Mouse (Mus musculus): ENCODE measurements at regions not wholly inside any gene's neighbourhood (a gene's known extent, or its start where the extent isn't known, plus 50 kb on each side); places are given as distances from the start of the nearest gene placed in this dataset.

GRCm38 (mm10) chrX:12373670-12374069 is 213.5 kb upstream of the Bcor start:
- no peak for DNase-seq (ENCODE audit: low spot score)

- DNase-seq (ENCODE audit: low spot score): no peak
Measured at GRCm38 (mm10) chrX:12375796-12376195, 211.8 kb upstream of the Atp6ap2 start.

GRCm38 (mm10) chrX:12376238-12376980 is 211.2 kb upstream of the Atp6ap2 start:
- no peak for DNase-seq (ENCODE audit: low spot score)

- DNase-seq (ENCODE audit: low spot score): no peak
Measured at GRCm38 (mm10) chrX:12377441-12377840, 210.2 kb upstream of the Atp6ap2 start.

GRCm38 (mm10) chrX:12392145-12392825 is 195.3 kb upstream of the Atp6ap2 start:
- DNase-seq (ENCODE audit: low spot score): no peak

GRCm38 (mm10) chrX:12409319-12409718 is 178.3 kb upstream of the Atp6ap2 start:
- DNase-seq (ENCODE audit: low spot score): no peak

- DNase-seq (ENCODE audit: low spot score): no peak
Measured at GRCm38 (mm10) chrX:12425566-12425965, 162.0 kb upstream of the Atp6ap2 start.

GRCm38 (mm10) chrX:12426664-12427063 is 160.9 kb upstream of the Atp6ap2 start:
- DNase-seq (ENCODE audit: low spot score): no peak

GRCm38 (mm10) chrX:12432289-12432688 is 155.3 kb upstream of the Atp6ap2 start:
- DNase-seq (ENCODE audit: low spot score): no peak

- DNase-seq (ENCODE audit: low spot score): no peak
Measured at GRCm38 (mm10) chrX:12435656-12436055, 151.9 kb upstream of the Atp6ap2 start.

- no peak for DNase-seq (ENCODE audit: low spot score)
Measured at GRCm38 (mm10) chrX:12436106-12436505, 151.5 kb upstream of the Atp6ap2 start.

- peak; percentile 15 for DNase-seq (ENCODE audit: low spot score)
Measured at GRCm38 (mm10) chrX:12439447-12439846, 148.2 kb upstream of the Atp6ap2 start.

GRCm38 (mm10) chrX:12443794-12444193 is 143.8 kb upstream of the Atp6ap2 start:
- DNase-seq (ENCODE audit: low spot score): no peak

GRCm38 (mm10) chrX:12445093-12445492 is 142.5 kb upstream of the Atp6ap2 start:
- no peak for DNase-seq (ENCODE audit: low spot score)

GRCm38 (mm10) chrX:12447962-12448361 is 139.6 kb upstream of the Atp6ap2 start:
- DNase-seq (ENCODE audit: low spot score): no peak

- no peak for DNase-seq (ENCODE audit: low spot score)
Measured at GRCm38 (mm10) chrX:12449688-12450087, 137.9 kb upstream of the Atp6ap2 start.

GRCm38 (mm10) chrX:12452979-12453769 is 134.4 kb upstream of the Atp6ap2 start:
- DNase-seq (ENCODE audit: low spot score): no peak

GRCm38 (mm10) chrX:12461657-12462056 is 125.9 kb upstream of the Atp6ap2 start:
- DNase-seq (ENCODE audit: low spot score): no peak

GRCm38 (mm10) chrX:12462936-12463647 is 124.5 kb upstream of the Atp6ap2 start:
- no peak for DNase-seq (ENCODE audit: low spot score)

GRCm38 (mm10) chrX:12466312-12466711 is 121.3 kb upstream of the Atp6ap2 start:
- DNase-seq (ENCODE audit: low spot score): no peak

- no peak for DNase-seq (ENCODE audit: low spot score)
Measured at GRCm38 (mm10) chrX:12466897-12467296, 120.7 kb upstream of the Atp6ap2 start.

GRCm38 (mm10) chrX:12467528-12468179 is 119.9 kb upstream of the Atp6ap2 start:
- no peak for DNase-seq (ENCODE audit: low spot score)
